Mouse (Mus musculus): Measurements from ENCODE around the gene Igfbp4. TPM values are rescaled to one million over a fixed set of nuclear protein-coding genes. Genes with fewer than 3 reads are reported as not detected.

Gene Igfbp4
- polyA plus RNA-seq, 2 experiments: 942 to 1,086 TPM

DNA sequence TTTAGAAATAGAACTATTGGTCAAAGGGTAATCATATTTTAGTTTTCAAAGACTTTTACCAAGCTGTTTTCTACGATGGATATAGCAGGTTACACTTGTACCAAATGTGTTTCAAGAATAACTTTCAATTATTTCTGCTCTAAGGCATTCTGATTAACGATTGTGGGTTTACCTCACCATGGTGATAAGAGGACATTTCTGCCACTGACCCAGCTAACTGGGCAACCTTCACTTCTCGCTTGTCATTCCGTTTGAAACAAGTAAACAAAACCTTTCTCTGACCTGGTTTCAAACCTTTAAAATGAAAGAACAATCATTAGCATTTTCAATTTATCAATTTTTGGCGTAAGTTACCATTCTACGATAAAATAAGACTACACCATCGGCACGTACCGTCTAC, 34.3 kb upstream of the Igfbp4 start:
- WGBS: 95% methylated on average over 9 of the region's 9 CpGs
- Histone ChIP-seq H3K27me3 (ENCODE audit: control insufficient read depth, insufficient read depth, low read length) (no peaks in the 10 kb centered on the region), H3K9me3 (ENCODE audit: control insufficient read depth, low read length) (no peaks in the 10 kb centered on the region), H3K4me3 (replicated peaks; ENCODE audit: low read length) (no peak overlapping the region), H3K27ac (replicated peaks; ENCODE audit: low read depth, low read length) (no peak overlapping the region), H3K4me2 (replicated peaks; ENCODE audit: low read depth, low read length, severe bottlenecking) (no peak overlapping the region), H3K9ac (ENCODE audit: low read depth, low read length, severe bottlenecking) (no peak overlapping the region), H3K36me3 (ENCODE audit: control insufficient read depth, insufficient read depth, low read length) (peaks cover 86% of the 10 kb centered on the region), H3K4me1 (ENCODE audit: control insufficient read depth, insufficient read depth, low read length) (no peaks in the 10 kb centered on the region)
- ATAC-seq (ENCODE audit: low FRiP score, low read depth) (no peak), DNase-seq (ENCODE audit: low spot score) (no peak)
- no peak for TF ChIP-seq POLR2A (IDR thresholded peaks at IDR 0.05; ENCODE audit: borderline replicate concordance, extremely low read depth, insufficient read depth, insufficient read length)

DNA sequence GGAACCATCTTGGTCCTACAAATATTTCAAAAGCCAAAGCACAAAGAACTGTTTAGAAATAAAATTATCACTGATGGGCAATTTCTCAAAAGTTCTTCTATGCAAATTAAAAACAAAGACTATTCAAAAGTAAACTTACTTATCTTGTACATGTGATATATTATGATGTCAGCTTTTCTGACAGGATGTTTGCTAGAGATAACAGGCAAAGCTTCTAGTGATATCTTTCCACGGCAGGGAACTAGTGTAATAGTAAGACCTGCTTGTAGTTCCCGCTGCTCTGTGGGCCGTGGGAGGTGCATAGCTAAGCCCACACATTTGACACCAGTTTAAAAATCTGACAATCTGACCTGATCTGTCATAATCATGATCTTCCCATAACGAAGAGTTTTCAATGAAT, 30.9 kb upstream of the Igfbp4 start:
- no peaks in the 10 kb centered on the region for H3K9me3 ChIP-seq (ENCODE audit: control insufficient read depth, low read length)
- DNase-seq (ENCODE audit: low spot score) (no peak), ATAC-seq (ENCODE audit: low FRiP score, low read depth) (no peak)
- H3K36me3 ChIP-seq (ENCODE audit: control insufficient read depth, insufficient read depth, low read length): peaks cover 88% of the 10 kb centered on the region
- no peak overlapping the region for H3K4me3 ChIP-seq (replicated peaks; ENCODE audit: low read length)
- no peak overlapping the region for H3K9ac ChIP-seq (ENCODE audit: low read depth, low read length, severe bottlenecking)
- no peaks in the 10 kb centered on the region for H3K27me3 ChIP-seq (ENCODE audit: control insufficient read depth, insufficient read depth, low read length)
- TF ChIP-seq POLR2A (IDR thresholded peaks at IDR 0.05; ENCODE audit: borderline replicate concordance, extremely low read depth, insufficient read depth, insufficient read length): no peak
- H3K4me1 ChIP-seq (ENCODE audit: control insufficient read depth, insufficient read depth, low read length): no peaks in the 10 kb centered on the region
- no peak overlapping the region for H3K27ac ChIP-seq (replicated peaks; ENCODE audit: low read depth, low read length)
- 93% methylated on average over 4 of the region's 4 CpGs for WGBS
- H3K4me2 ChIP-seq (replicated peaks; ENCODE audit: low read depth, low read length, severe bottlenecking): no peak overlapping the region

DNA sequence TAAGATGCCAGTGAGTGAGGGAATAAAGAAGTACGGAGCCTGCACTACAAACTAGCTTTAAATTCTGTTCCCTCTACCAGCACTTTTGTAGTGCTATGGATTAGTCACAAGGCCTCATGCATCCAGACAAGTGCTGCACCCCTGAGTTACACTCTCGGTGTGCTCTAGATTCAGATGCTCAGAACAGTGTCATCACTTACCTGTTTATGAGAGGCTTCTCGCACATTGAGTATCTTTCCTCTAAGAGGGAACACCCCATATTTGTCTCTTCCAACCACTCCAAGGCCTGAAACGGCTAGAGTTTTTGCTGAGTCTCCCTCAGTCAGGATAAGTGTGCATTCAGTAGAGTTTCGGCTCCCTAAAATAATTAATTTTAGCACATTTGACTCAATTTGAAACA, 30.3 kb upstream of the Igfbp4 start:
- TF ChIP-seq POLR2A (IDR thresholded peaks at IDR 0.05; ENCODE audit: borderline replicate concordance, extremely low read depth, insufficient read depth, insufficient read length): no peak
- Histone ChIP-seq H3K36me3 (ENCODE audit: control insufficient read depth, insufficient read depth, low read length) (peaks cover 88% of the 10 kb centered on the region), H3K4me1 (ENCODE audit: control insufficient read depth, insufficient read depth, low read length) (no peaks in the 10 kb centered on the region), H3K4me3 (replicated peaks; ENCODE audit: low read length) (no peak overlapping the region), H3K9ac (ENCODE audit: low read depth, low read length, severe bottlenecking) (no peak overlapping the region), H3K27me3 (ENCODE audit: control insufficient read depth, insufficient read depth, low read length) (no peaks in the 10 kb centered on the region), H3K9me3 (ENCODE audit: control insufficient read depth, low read length) (no peaks in the 10 kb centered on the region), H3K27ac (replicated peaks; ENCODE audit: low read depth, low read length) (no peak overlapping the region), H3K4me2 (replicated peaks; ENCODE audit: low read depth, low read length, severe bottlenecking) (no peak overlapping the region)
- ATAC-seq (ENCODE audit: low FRiP score, low read depth) (no peak), DNase-seq (ENCODE audit: low spot score) (no peak)
- WGBS: 94% methylated on average over 5 of the region's 5 CpGs

DNA sequence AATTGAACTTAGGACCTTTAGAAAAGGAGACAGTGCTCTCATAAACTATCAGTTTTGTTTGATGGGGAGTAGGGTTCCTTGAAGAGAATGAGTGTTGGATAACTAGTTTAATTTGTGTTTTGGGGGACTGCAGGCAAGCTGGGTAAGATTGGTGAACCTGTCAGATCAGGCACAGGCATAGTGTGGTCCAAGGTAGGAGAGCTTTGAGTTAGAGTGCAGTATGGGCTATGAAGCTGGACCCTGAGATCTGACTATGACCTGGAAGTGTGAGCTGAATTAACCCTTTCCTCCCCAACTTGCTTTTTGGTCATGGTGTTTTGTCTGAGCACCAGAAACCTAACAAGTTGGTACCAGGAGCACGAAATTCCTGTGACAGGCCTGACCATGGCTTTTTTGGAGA, 27.2 kb upstream of the Igfbp4 start:
- H3K4me1 ChIP-seq (ENCODE audit: control insufficient read depth, insufficient read depth, low read length): no peaks in the 10 kb centered on the region
- H3K9ac ChIP-seq (ENCODE audit: low read depth, low read length, severe bottlenecking): no peak overlapping the region
- no peaks in the 10 kb centered on the region for H3K9me3 ChIP-seq (ENCODE audit: control insufficient read depth, low read length)
- no peak for TF ChIP-seq POLR2A (IDR thresholded peaks at IDR 0.05; ENCODE audit: borderline replicate concordance, extremely low read depth, insufficient read depth, insufficient read length)
- ATAC-seq (ENCODE audit: low FRiP score, low read depth): no peak
- H3K4me3 ChIP-seq (replicated peaks; ENCODE audit: low read length): no peak overlapping the region
- H3K27me3 ChIP-seq (ENCODE audit: control insufficient read depth, insufficient read depth, low read length): no peaks in the 10 kb centered on the region
- peaks cover 96% of the 10 kb centered on the region for H3K36me3 ChIP-seq (ENCODE audit: control insufficient read depth, insufficient read depth, low read length)
- 100% methylated on average over 1 of the region's 1 CpGs for WGBS
- H3K4me2 ChIP-seq (replicated peaks; ENCODE audit: low read depth, low read length, severe bottlenecking): no peak overlapping the region
- no peak overlapping the region for H3K27ac ChIP-seq (replicated peaks; ENCODE audit: low read depth, low read length)
- no peak for DNase-seq (ENCODE audit: low spot score)

DNA sequence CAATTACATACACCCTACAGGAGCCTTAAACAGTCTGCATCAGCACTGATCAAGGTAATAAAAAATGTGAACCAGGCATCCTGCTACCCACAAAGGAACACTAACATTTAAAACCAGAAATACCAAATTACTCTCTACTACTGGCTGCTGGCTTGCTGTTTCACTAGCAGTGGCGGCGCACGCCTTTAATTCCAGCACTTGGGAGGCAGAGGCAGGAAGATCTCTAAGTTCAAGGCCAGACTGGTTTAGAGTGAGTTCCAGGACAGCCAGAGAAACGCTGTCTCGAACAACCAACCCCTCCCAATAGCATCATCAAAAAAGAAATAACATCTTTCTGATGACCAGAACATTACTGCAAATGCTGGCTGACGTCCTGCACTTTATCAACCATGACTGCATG, 21.2 kb upstream of the Igfbp4 start:
- Histone ChIP-seq H3K4me3 (replicated peaks; ENCODE audit: low read length) (no peak overlapping the region), H3K36me3 (ENCODE audit: control insufficient read depth, insufficient read depth, low read length) (peaks cover 69% of the 10 kb centered on the region), H3K27ac (replicated peaks; ENCODE audit: low read depth, low read length) (no peak overlapping the region), H3K4me1 (ENCODE audit: control insufficient read depth, insufficient read depth, low read length) (peaks cover 5% of the 10 kb centered on the region; the same call in 1 of the 2 replicates), H3K4me2 (replicated peaks; ENCODE audit: low read depth, low read length, severe bottlenecking) (no peak overlapping the region), H3K9ac (ENCODE audit: low read depth, low read length, severe bottlenecking) (no peak overlapping the region), H3K9me3 (ENCODE audit: control insufficient read depth, low read length) (no peaks in the 10 kb centered on the region), H3K27me3 (ENCODE audit: control insufficient read depth, insufficient read depth, low read length) (no peaks in the 10 kb centered on the region)
- DNase-seq (ENCODE audit: low spot score): no peak
- no peak for TF ChIP-seq POLR2A (IDR thresholded peaks at IDR 0.05; ENCODE audit: borderline replicate concordance, extremely low read depth, insufficient read depth, insufficient read length)
- ATAC-seq (ENCODE audit: low FRiP score, low read depth): no peak
- 94% methylated on average over 6 of the region's 6 CpGs for WGBS

DNA sequence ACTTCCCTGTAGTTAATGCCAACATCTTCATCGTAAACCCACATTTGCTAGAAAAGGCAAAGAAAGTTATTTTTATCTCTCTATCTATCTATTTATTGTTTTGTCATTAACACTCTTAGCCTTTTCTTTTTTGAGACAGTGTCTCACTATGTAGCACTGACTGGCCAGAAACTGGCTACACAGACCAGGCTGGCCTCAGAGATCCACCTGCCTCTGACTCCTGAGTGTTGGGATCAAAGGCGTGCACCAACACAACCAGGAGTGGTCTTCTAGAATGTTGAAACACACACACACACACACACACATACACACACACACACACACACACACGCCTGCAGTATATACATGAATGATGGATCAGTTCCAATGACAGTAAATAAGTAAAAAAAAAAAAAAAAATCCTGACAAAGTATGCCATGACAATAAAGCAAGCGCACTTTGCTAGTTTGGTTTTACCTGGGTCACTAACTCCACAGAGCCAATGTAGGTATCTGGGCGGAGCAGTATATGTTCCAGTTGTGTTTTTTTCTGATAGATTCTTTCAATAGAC, 18.6 kb upstream of the Igfbp4 start:
- H3K36me3 ChIP-seq (ENCODE audit: control insufficient read depth, insufficient read depth, low read length): peaks cover 43% of the 10 kb centered on the region
- no peak for TF ChIP-seq POLR2A (IDR thresholded peaks at IDR 0.05; ENCODE audit: borderline replicate concordance, extremely low read depth, insufficient read depth, insufficient read length)
- ATAC-seq (ENCODE audit: low FRiP score, low read depth) (no peak), DNase-seq (ENCODE audit: low spot score) (no peak)
- H3K4me2 ChIP-seq (replicated peaks; ENCODE audit: low read depth, low read length, severe bottlenecking): peak overlapping the region; percentile 63
- H3K27me3 ChIP-seq (ENCODE audit: control insufficient read depth, insufficient read depth, low read length): no peaks in the 10 kb centered on the region
- H3K4me3 ChIP-seq (replicated peaks; ENCODE audit: low read length): peak overlapping the region; percentile 69
- H3K4me1 ChIP-seq (ENCODE audit: control insufficient read depth, insufficient read depth, low read length): peaks cover 5% of the 10 kb centered on the region; the same call in 1 of the 2 replicates
- no peak overlapping the region for H3K9ac ChIP-seq (ENCODE audit: low read depth, low read length, severe bottlenecking)
- WGBS: 74% methylated on average over 5 of the region's 5 CpGs
- H3K27ac ChIP-seq (replicated peaks; ENCODE audit: low read depth, low read length): no peak overlapping the region
- H3K9me3 ChIP-seq (ENCODE audit: control insufficient read depth, low read length): no peaks in the 10 kb centered on the region
